Mouse (Mus musculus) midbrain, postnatal 0 days (tissue): ENCODE results near the gene Cwc22. TPM values are rescaled to one million over a fixed set of nuclear protein-coding genes. Genes with fewer than 3 reads are reported as not detected.

Source experiments
- ATAC-seq: fragments of 200-750 bp; cut with Nextera tagmentation; 2 replicates; pipeline ENCODE4 v1.8.0; 2017; ENCODE audit warnings: moderate number of reproducible peaks, mild to moderate bottlenecking, moderate TSS enrichment, moderate library complexity; ENCODE audit not compliant: low FRiP score
- DNase-seq: peaks from one replicate; pipeline ENCODE4 v3.0.0-alpha.2; 2015; ENCODE audit warnings: low spot score
- H3K27ac ChIP-seq: fragments of 300-500 bp; sonication (generic); 2 replicates; pipeline ENCODE4 v1.5.1; 2014; ENCODE audit warnings: low read depth, mild to moderate bottlenecking, low read length, mixed read lengths
- H3K27me3 ChIP-seq: fragments of 300-500 bp; sonication (generic); 2 replicates; pipeline ENCODE4 v1.6.1; 2014; ENCODE audit warnings: low read length, control low read depth, mixed read lengths; ENCODE audit not compliant: insufficient read depth
- H3K36me3 ChIP-seq: fragments of 300-500 bp; sonication (generic); 2 replicates; pipeline ENCODE4 v1.6.1; 2014; ENCODE audit warnings: low read length, control low read depth, mixed read lengths; ENCODE audit not compliant: insufficient read depth
- H3K4me1 ChIP-seq: fragments of 300-500 bp; sonication (generic); 2 replicates; pipeline ENCODE4 v1.6.1; 2014; ENCODE audit warnings: mild to moderate bottlenecking, control low read depth, antibody characterized with exemption, low read length, mixed read lengths; ENCODE audit not compliant: insufficient read depth
- H3K4me2 ChIP-seq: fragments of 300-500 bp; sonication (generic); 2 replicates; pipeline ENCODE4 v1.6.1; 2014; ENCODE audit warnings: low read depth, mild to moderate bottlenecking, low read length, mixed read lengths; ENCODE audit not compliant: poor library complexity, severe bottlenecking
- H3K4me3 ChIP-seq: fragments of 300-500 bp; sonication (generic); 2 replicates; pipeline ENCODE4 v1.5.1; 2014; ENCODE audit warnings: low read depth, mild to moderate bottlenecking, low read length, moderate library complexity
- H3K9ac ChIP-seq: fragments of 300-500 bp; sonication (generic); replicated peaks from 2 replicates; pipeline ENCODE4 v1.6.1; 2014; ENCODE audit warnings: mild to moderate bottlenecking, low read length, moderate library complexity, mixed read lengths; ENCODE audit not compliant: poor library complexity, severe bottlenecking
- H3K9me3 ChIP-seq: fragments of 300-500 bp; sonication (generic); 2 replicates; pipeline ENCODE4 v1.6.1; 2016; ENCODE audit warnings: low read length, control low read depth
- CTCF ChIP-seq: IDR thresholded peaks from 2 replicates; pipeline ENCODE4 v1.5.1; 2016; ENCODE audit warnings: antibody characterized with exemption, mild to moderate bottlenecking
- WGBS: fragments of 180-500 bp; shearing (Covaris S2); extraction: QIAGEN DNeasy Blood & Tissue Kit; methylation state at CpG from one replicate; pipeline ENCODE4 v1.1.7; 2014; 5-methylcytosine and 5-hydroxymethylcytosine counted together
- polyA plus RNA-seq: library from polyadenylated mRNA; unstranded; fragments of >200 nt; fragmentation: Nextera tagmentation; extraction: Ambion mirVana; gene quantifications from 2 replicates; pipeline ENCODE4 v1.2.1, GENCODE M21; 2015
- total RNA-seq: library from RNA; depleted of rRNA; stranded (reverse); fragments of >200 nt; gene quantifications from 2 replicates; pipeline ENCODE4 v1.2.3, GENCODE M21; 2014

Cwc22 gene
- total and polyA plus RNA-seq, 2 experiments from 2014 or later: 9.4 to 11.8 TPM

GRCm38 (mm10) chr2:77875516-77875915 lies 70.7 kb downstream of the Cwc22 start:
- Histone ChIP-seq H3K4me3 (no peak overlapping the region), H3K9ac (no peak overlapping the region), H3K27ac (no peak overlapping the region), H3K27me3 (no peaks in the 10 kb centered on the region), H3K4me2 (no peak overlapping the region), H3K36me3 (no peaks in the 10 kb centered on the region), H3K9me3 (no peaks in the 10 kb centered on the region), H3K4me1 (no peaks in the 10 kb centered on the region)
- ATAC-seq (no peak), DNase-seq (no peak)
- 95% methylated on average over 4 of the region's 4 CpGs for WGBS
- TF ChIP-seq CTCF: no peak

DNA sequence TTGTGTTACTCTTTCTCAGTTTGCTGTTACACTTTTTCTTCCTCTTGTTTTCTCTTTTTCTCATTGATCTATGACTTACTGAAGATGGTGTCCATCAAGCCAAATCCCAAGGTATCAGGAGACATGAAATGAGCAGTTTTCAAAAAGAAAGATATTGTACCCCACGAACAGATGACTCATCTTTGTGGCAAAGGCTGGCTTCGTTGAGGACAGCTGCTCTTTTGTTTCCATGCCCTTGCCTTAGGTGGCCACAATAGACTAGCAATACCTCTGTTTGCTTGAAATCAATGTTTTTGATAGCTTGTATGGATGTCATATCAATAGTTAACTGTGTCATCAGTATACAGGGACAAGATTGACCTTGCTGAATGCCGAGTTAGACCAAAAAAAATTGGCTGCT lies 71.5 kb downstream of the Cwc22 start:
- no peaks in the 10 kb centered on the region for H3K9me3 ChIP-seq
- TF ChIP-seq CTCF: no peak
- no peak for DNase-seq
- no peaks in the 10 kb centered on the region for H3K27me3 ChIP-seq
- no peak overlapping the region for H3K4me3 ChIP-seq
- no peaks in the 10 kb centered on the region for H3K4me1 ChIP-seq
- no peaks in the 10 kb centered on the region for H3K36me3 ChIP-seq
- ATAC-seq: no peak
- no peak overlapping the region for H3K4me2 ChIP-seq
- no peak overlapping the region for H3K27ac ChIP-seq
- no peak overlapping the region for H3K9ac ChIP-seq
- WGBS: 85% methylated on average over 3 of the region's 3 CpGs

DNA sequence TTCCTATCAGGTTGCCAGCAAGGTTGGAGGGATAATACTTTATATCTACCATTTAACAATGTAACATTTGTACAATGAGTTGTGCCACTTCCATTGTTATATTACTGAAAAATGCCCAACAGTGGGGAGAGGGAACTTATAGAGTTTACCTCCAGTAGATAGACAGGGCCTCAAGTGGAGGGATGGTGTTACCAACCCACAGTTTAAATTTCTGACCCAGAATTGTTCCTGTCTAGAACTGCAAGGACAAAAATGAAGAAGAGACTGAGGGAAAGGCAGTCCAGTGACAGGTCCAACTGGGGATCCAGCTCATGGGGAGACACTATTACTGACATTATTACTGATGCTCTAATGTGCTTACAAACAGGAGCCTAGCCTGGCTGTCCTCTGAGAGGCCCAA lies 72.4 kb downstream of the Cwc22 start:
- TF ChIP-seq CTCF: no peak
- DNase-seq (no peak), ATAC-seq (no peak)
- Histone ChIP-seq H3K9me3 (no peaks in the 10 kb centered on the region), H3K36me3 (no peaks in the 10 kb centered on the region), H3K27ac (no peak overlapping the region), H3K9ac (no peak overlapping the region), H3K4me3 (no peak overlapping the region), H3K4me1 (no peaks in the 10 kb centered on the region), H3K4me2 (no peak overlapping the region), H3K27me3 (no peaks in the 10 kb centered on the region)

DNA sequence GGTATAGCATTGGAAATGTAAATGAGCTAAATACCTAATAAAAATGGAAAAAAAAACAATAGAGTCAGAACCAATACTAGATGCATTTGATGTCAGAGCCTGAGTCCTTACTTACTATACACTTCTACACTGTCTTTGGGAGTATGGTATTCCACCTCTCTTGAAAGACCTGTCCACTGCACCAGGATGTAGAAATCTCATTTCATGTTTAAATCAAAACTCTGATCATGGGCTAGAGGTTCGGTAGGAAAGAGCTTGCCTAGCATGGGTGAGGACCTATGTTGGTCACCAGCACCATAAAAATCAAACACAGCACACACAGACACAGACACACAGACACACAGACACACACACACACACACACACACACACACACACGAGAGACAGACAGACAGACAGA lies 73.5 kb downstream of the Cwc22 start:
- no peak for ATAC-seq
- H3K27ac ChIP-seq: no peak overlapping the region

GRCm38 (mm10) chr2:77871146-77871545 lies 75.0 kb downstream of the Cwc22 start:
- no peak overlapping the region for H3K27ac ChIP-seq
- H3K27me3 ChIP-seq: no peaks in the 10 kb centered on the region
- no peak for DNase-seq
- ATAC-seq: no peak
- no peak overlapping the region for H3K4me2 ChIP-seq
- H3K4me1 ChIP-seq: no peaks in the 10 kb centered on the region
- H3K4me3 ChIP-seq: no peak overlapping the region
- no peak overlapping the region for H3K9ac ChIP-seq
- no peaks in the 10 kb centered on the region for H3K9me3 ChIP-seq
- no peaks in the 10 kb centered on the region for H3K36me3 ChIP-seq
- no peak for TF ChIP-seq CTCF

More for the DNA sequence above, 73.5 kb downstream of the Cwc22 start:
- Histone ChIP-seq H3K36me3 (no peaks in the 10 kb centered on the region), H3K4me2 (no peak overlapping the region), H3K4me3 (no peak overlapping the region), H3K4me1 (no peaks in the 10 kb centered on the region), H3K27me3 (no peaks in the 10 kb centered on the region), H3K9me3 (no peaks in the 10 kb centered on the region), H3K9ac (no peak overlapping the region)
- no peak for TF ChIP-seq CTCF
- 77% methylated on average over 2 of the region's 2 CpGs for WGBS
- DNase-seq: no peak

DNA sequence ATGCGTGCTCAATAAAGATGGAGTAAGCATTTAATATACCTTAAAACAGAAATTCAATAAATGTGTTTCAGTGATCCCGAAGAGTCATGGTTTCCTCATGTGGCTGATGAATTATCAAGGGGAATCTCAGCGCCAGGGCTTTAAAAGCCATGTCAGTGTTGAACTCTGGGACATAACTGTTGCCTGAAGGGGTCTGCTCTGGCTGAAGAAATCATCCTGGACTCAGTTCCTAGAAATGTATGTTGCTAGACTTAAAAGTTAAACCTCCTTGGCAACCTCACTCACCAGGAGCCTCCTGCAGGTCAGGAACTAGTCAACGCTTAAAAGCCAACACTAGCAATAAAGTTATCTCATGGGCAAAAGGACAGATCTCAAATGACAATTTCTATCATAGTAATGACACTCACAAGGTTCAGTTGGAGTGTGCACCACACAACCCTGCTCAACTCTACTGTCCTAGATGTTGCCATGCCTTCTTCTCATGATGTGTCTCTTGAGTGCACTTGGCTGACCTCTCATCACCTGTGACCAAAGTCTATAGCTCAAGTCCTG lies 76.4 kb downstream of the Cwc22 start:
- no peak overlapping the region for H3K4me3 ChIP-seq
- TF ChIP-seq CTCF: no peak
- ATAC-seq: no peak
- no peak for DNase-seq
- 94% methylated on average over 4 of the region's 4 CpGs for WGBS
- no peak overlapping the region for H3K27ac ChIP-seq
- no peaks in the 10 kb centered on the region for H3K9me3 ChIP-seq
- H3K4me2 ChIP-seq: no peak overlapping the region
- no peaks in the 10 kb centered on the region for H3K4me1 ChIP-seq
- H3K27me3 ChIP-seq: no peaks in the 10 kb centered on the region
- H3K36me3 ChIP-seq: no peaks in the 10 kb centered on the region
- H3K9ac ChIP-seq: no peak overlapping the region
